Mouse (Mus musculus) heart, adult 2 months (tissue): Measurements from ENCODE around the gene Marc2. TPM values are rescaled to one million over a fixed set of nuclear protein-coding genes. Genes with fewer than 3 reads are reported as not detected.

ENCODE experiments used
- DNase-seq, 2 experiments: peaks; one replicate each; pipeline ENCODE4 v3.0.0; 2021
- H3K27ac ChIP-seq: fragments of 200-600 bp; 2 replicates; pipeline ENCODE4 v1.8.1; 2022
- H3K27me3 ChIP-seq: fragments of 200-500 bp; 2 replicates; pipeline ENCODE4 v1.6.1; 2012; ENCODE audit warnings: mild to moderate bottlenecking, low read length, inconsistent platforms, mixed read lengths; ENCODE audit not compliant: control insufficient read depth, insufficient read depth
- H3K36me3 ChIP-seq: fragments of 200-500 bp; 2 replicates; pipeline ENCODE4 v1.6.1; 2012; ENCODE audit warnings: low read length, inconsistent platforms; ENCODE audit not compliant: control insufficient read depth, insufficient read depth
- H3K4me1 ChIP-seq: fragments of 200-500 bp; 2 replicates; pipeline ENCODE4 v1.6.1; 2011; ENCODE audit warnings: low read length; ENCODE audit not compliant: control insufficient read depth, insufficient read depth
- H3K4me3 ChIP-seq: fragments of 200-600 bp; 2 replicates; pipeline ENCODE4 v1.8.1; 2022
- H3K79me2 ChIP-seq: fragments of 200-500 bp; replicated peaks from 2 replicates; pipeline ENCODE4 v1.6.1; 2012; ENCODE audit warnings: mild to moderate bottlenecking, inconsistent platforms, low read length, moderate library complexity, mixed read lengths; ENCODE audit not compliant: control insufficient read depth, insufficient read depth
- H3K9ac ChIP-seq: fragments of 200-500 bp; 2 replicates; pipeline ENCODE4 v1.6.1; 2012; ENCODE audit warnings: low read depth, mild to moderate bottlenecking, control low read depth, inconsistent platforms, low read length, mixed read lengths
- CTCF ChIP-seq: fragments of 200-600 bp; IDR thresholded peaks from 2 replicates; pipeline ENCODE4 v1.8.1; 2022; ENCODE audit warnings: antibody characterized with exemption, mild to moderate bottlenecking, moderate library complexity
- EP300 ChIP-seq: fragments of 200-500 bp; IDR thresholded peaks from 2 replicates; pipeline ENCODE4 v1.6.1; 2011; ENCODE audit warnings: low read depth, low read length, control low read depth; ENCODE audit not compliant: insufficient read depth
- POLR2A ChIP-seq: fragments of 200-500 bp; IDR thresholded peaks from 2 replicates; pipeline ENCODE4 v1.6.1; 2011; ENCODE audit warnings: mild to moderate bottlenecking, low read depth, low read length, control low read depth; ENCODE audit not compliant: insufficient read depth
- WGBS: fragments of 180-500 bp; shearing (Covaris S2); methylation state at CpG from one replicate; pipeline ENCODE4 v1.1.7; 2018; 5-methylcytosine and 5-hydroxymethylcytosine counted together
- intact Hi-C: fragments of 180-260 bp; cut with DNase I; formaldehyde crosslinking; loops from one replicate; pipeline ENCODE4 v1.15.1; 2025
- polyA plus RNA-seq: library from polyadenylated mRNA; depleted of rRNA; stranded (reverse); fragments of >200 nt; gene quantifications from 2 replicates; pipeline ENCODE4 v1.2.3, GENCODE M21; 2012
- total RNA-seq, 2 experiments: library from RNA; stranded (reverse); gene quantifications; 2 replicates each; pipeline ENCODE4 v1.2.3; 2021

Gene Marc2
- total and polyA plus RNA-seq, 3 experiments = 41.6 to 146 (median 106) TPM

GRCm38 (mm10) chr1:184781286-184782160, 64.7 kb downstream of the Marc2 start:
- no peak for DNase-seq
- Histone ChIP-seq H3K27ac (no peak overlapping the region), H3K4me3 (no peak overlapping the region), H3K9ac (no peak overlapping the region), H3K4me1 (no peaks in the 10 kb centered on the region), H3K79me2 (no peaks in the 10 kb centered on the region), H3K27me3 (no peaks in the 10 kb centered on the region), H3K36me3 (no peaks in the 10 kb centered on the region)
- WGBS = 71% methylated on average over 10 of the region's 10 CpGs
- no peak for TF ChIP-seq EP300
- no peak for TF ChIP-seq POLR2A
- no peak for TF ChIP-seq CTCF
- intact Hi-C loops = no loop called here

GRCm38 (mm10) chr1:184778157-184778556, 68.1 kb downstream of the Marc2 start:
- TF ChIP-seq POLR2A (no peak), CTCF (no peak), EP300 (no peak)
- 96% methylated on average over 6 of the region's 6 CpGs for WGBS
- intact Hi-C loops = no loop called here
- no peak overlapping the region for H3K27ac ChIP-seq
- no peaks in the 10 kb centered on the region for H3K36me3 ChIP-seq
- no peaks in the 10 kb centered on the region for H3K4me1 ChIP-seq
- no peak overlapping the region for H3K4me3 ChIP-seq
- no peak for DNase-seq
- no peak overlapping the region for H3K9ac ChIP-seq
- H3K79me2 ChIP-seq = no peaks in the 10 kb centered on the region
- no peaks in the 10 kb centered on the region for H3K27me3 ChIP-seq

- no peak for DNase-seq
These were observed 69.0 kb downstream of the Marc2 start for GRCm38 (mm10) chr1:184777061-184777795.

GRCm38 (mm10) chr1:184775289-184775688, 71.0 kb downstream of the Marc2 start:
- DNase-seq = no peak
- no peaks in the 10 kb centered on the region for H3K36me3 ChIP-seq
- H3K4me1 ChIP-seq = peaks cover 4% of the 10 kb centered on the region
- H3K4me3 ChIP-seq = no peak overlapping the region
- no peak overlapping the region for H3K9ac ChIP-seq
- intact Hi-C loops = no loop called here
- no peaks in the 10 kb centered on the region for H3K27me3 ChIP-seq
- WGBS = 68% methylated on average over 9 of the region's 9 CpGs
- no peaks in the 10 kb centered on the region for H3K79me2 ChIP-seq
- no peak overlapping the region for H3K27ac ChIP-seq
- TF ChIP-seq POLR2A (no peak), CTCF (no peak), EP300 (no peak)

More at GRCm38 (mm10) chr1:184777061-184777795, 69.0 kb downstream of the Marc2 start:
- 35% methylated on average over 22 of the region's 22 CpGs for WGBS
- Histone ChIP-seq H3K4me1 (no peaks in the 10 kb centered on the region), H3K9ac (no peak overlapping the region), H3K27ac (no peak overlapping the region), H3K4me3 (no peak overlapping the region), H3K79me2 (no peaks in the 10 kb centered on the region), H3K36me3 (no peaks in the 10 kb centered on the region), H3K27me3 (no peaks in the 10 kb centered on the region)
- peak; percentile 27; the same call in 1 of the 2 replicates for TF ChIP-seq CTCF
- TF ChIP-seq EP300 = no peak
- intact Hi-C loops = no loop called here

GRCm38 (mm10) chr1:184771891-184772249, 74.4 kb downstream of the Marc2 start:
- TF ChIP-seq EP300 (no peak), CTCF (0 out of 2 replicates have a peak, but pooled peaks have one; percentile 4), POLR2A (no peak)
- H3K27ac ChIP-seq = no peak overlapping the region
- intact Hi-C loops = loop anchor here (1.0 to 2.0 kb wide), 4 partner anchors 19 to 506 kb away; no protein-coding TSS in a partner anchor
- no peak overlapping the region for H3K4me3 ChIP-seq
- no peaks in the 10 kb centered on the region for H3K79me2 ChIP-seq
- no peak for DNase-seq
- H3K4me1 ChIP-seq = peaks cover 4% of the 10 kb centered on the region
- H3K9ac ChIP-seq = no peak overlapping the region
- WGBS = 17% methylated on average over 9 of the region's 9 CpGs
- no peaks in the 10 kb centered on the region for H3K36me3 ChIP-seq
- H3K27me3 ChIP-seq = no peaks in the 10 kb centered on the region
